Mouse (Mus musculus): ENCODE data around the gene Pknox2.

- TF ChIP-seq CTCF (IDR thresholded peaks at IDR 0.05; ENCODE audit: low read depth) = no peak
- no peak for TF ChIP-seq EP300 (IDR thresholded peaks at IDR 0.05; ENCODE audit: low read depth)
Observed at GRCm38 (mm10) chr9:36862576-36862975, 284.6 kb downstream of the Pknox2 start.

Data from liver, postnatal 0 days (tissue).